Mouse (Mus musculus) megakaryocyte, embryonic 14.5 days (primary cell): ENCODE results near the gene Pex3.

Source experiments
- FLI1 ChIP-seq: IDR thresholded peaks from 2 replicates; pipeline ENCODE4 v1.6.1; 2012; ENCODE audit warnings: low read length, inconsistent platforms, mixed read lengths
- GATA1 ChIP-seq: IDR thresholded peaks from 3 replicates; pipeline ENCODE4 v1.6.1; 2012; ENCODE audit warnings: mixed read lengths, low read length, inconsistent platforms, borderline replicate concordance

GRCm38 (mm10) chr10:13500473-13500872, 52.5 kb downstream of the Pex3 start:
- TF ChIP-seq GATA1 (no peak), FLI1 (no peak)
